Comparison of ENCODE assay signal across 11 mouse cellular contexts in the genomic region with DNA sequence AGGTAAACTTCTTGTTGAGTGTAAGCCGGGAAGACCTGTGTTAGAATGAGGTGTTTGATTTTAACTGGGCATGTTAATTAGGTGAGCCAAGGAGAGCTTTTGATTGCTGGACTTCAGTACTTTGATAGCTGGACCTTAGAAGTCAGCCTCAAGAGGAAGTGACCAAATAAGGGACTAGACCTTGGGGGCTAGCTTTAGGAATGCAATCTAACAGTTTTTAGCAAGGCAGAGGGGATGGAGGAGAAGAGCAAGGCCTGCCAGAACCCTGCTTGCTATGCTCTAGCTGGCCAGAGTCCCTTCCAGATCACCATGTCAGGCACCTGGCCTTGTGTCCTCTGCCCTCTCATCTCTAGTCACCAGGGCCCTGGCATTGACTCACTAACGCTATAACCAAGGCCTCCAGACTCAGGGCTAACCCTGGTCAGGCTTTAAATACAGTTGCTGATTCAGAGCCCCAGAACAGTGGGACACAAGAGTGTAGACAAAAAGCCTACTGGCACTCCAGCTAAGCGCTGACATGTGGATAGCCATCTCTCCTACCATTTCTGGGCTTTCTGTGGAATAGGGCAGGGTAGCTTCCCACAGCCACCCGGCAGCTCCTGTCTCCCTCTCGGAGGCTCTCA. TPM values are rescaled to one million over a fixed set of nuclear protein-coding genes. Genes with fewer than 3 reads are reported as not detected.
DNase-seq lines count a peak whose midpoint lies in the region; ATAC-seq and TF ChIP-seq lines count a peak whose summit lies in the region.
"Had no signal": no experiment of that assay in that cellular context is flagged by ENCODE, and none has a peak within 500 bp of the region (broad histone marks: within the 10 kb centered on the region; RNA-seq: fewer than 3 reads in every experiment).

No protein-coding gene starts in this region.

- peak overlapping the region; percentile 71; the same call in 1 of the 2 replicates for H3K27ac ChIP-seq in heart, embryonic 11.5 days (ENCODE audit: low read depth, low read length)
- peak overlapping the region; percentile 64 for H3K27ac ChIP-seq in lung, postnatal 0 days (ENCODE audit: low read length)
- peak overlapping the region; percentile 67; the same call in 1 of the 2 replicates for H3K27ac ChIP-seq in heart, postnatal 0 days (ENCODE audit: low read depth)
- H3K27ac ChIP-seq in stomach, embryonic 16.5 days (ENCODE audit: low read length): peak overlapping the region; percentile 73; the same call in 1 of the 2 replicates
- H3K27ac ChIP-seq: macrophage had no signal

- no peak for TF ChIP-seq CTCF in lung, postnatal 0 days (IDR thresholded peaks at IDR 0.05)
- TF ChIP-seq CTCF in heart, postnatal 0 days (IDR thresholded peaks at IDR 0.05; ENCODE audit: low read depth): no peak

- WGBS in heart, embryonic 11.5 days (ENCODE audit: insufficient replicate concordance): 74% methylated on average over 5 of the region's 5 CpGs
- WGBS in lung, postnatal 0 days: 72% methylated on average over 5 of the region's 5 CpGs
- WGBS in heart, postnatal 0 days: 75% methylated on average over 5 of the region's 5 CpGs
- 83% methylated on average over 5 of the region's 5 CpGs for WGBS in stomach, embryonic 16.5 days

- no peak overlapping the region for H3K4me2 ChIP-seq in heart, embryonic 11.5 days
- no peak overlapping the region for H3K4me2 ChIP-seq in lung, postnatal 0 days (replicated peaks; ENCODE audit: low read depth, low read length)
- no peak overlapping the region for H3K4me2 ChIP-seq in heart, postnatal 0 days (ENCODE audit: low read depth, low read length)
- H3K4me2 ChIP-seq in stomach, embryonic 16.5 days (ENCODE audit: low read depth, low read length): no peak overlapping the region
- H3K4me2 ChIP-seq: stomach, embryonic 15.5 days had no signal

- no peaks in the 10 kb centered on the region for H3K36me3 ChIP-seq in heart, embryonic 11.5 days (ENCODE audit: control insufficient read depth, insufficient read depth, low read length)
- H3K36me3 ChIP-seq in lung, postnatal 0 days (ENCODE audit: insufficient read depth, low read length): no peaks in the 10 kb centered on the region
- no peaks in the 10 kb centered on the region for H3K36me3 ChIP-seq in heart, postnatal 0 days (replicated peaks; ENCODE audit: control insufficient read depth, insufficient read depth, low read length)
- H3K36me3 ChIP-seq in stomach, embryonic 16.5 days (ENCODE audit: control insufficient read depth, insufficient read depth, low read length): no peaks in the 10 kb centered on the region
- H3K36me3 ChIP-seq: stomach, embryonic 15.5 days had no signal

- no peak for ATAC-seq in heart, embryonic 11.5 days (replicated peaks; ENCODE audit: insufficient number of reproducible peaks, low FRiP score, low TSS enrichment)
- no peak for ATAC-seq in lung, postnatal 0 days
- no peak for ATAC-seq in heart, postnatal 0 days (ENCODE audit: insufficient read depth, low read depth)
- no peak for ATAC-seq in stomach, embryonic 16.5 days (ENCODE audit: insufficient read depth, low FRiP score)

- no peaks in the 10 kb centered on the region for H3K27me3 ChIP-seq in heart, embryonic 11.5 days (ENCODE audit: control insufficient read depth, insufficient read depth, low read length)
- H3K27me3 ChIP-seq in lung, postnatal 0 days (replicated peaks; ENCODE audit: insufficient read depth, low read length): no peaks in the 10 kb centered on the region
- no peaks in the 10 kb centered on the region for H3K27me3 ChIP-seq in heart, postnatal 0 days (ENCODE audit: control insufficient read depth, insufficient read depth, low read length)
- H3K27me3 ChIP-seq in stomach, embryonic 16.5 days (ENCODE audit: control insufficient read depth, insufficient read depth, low read length): no peaks in the 10 kb centered on the region
- H3K27me3 ChIP-seq: stomach, embryonic 15.5 days had no signal

- H3K4me3 ChIP-seq in heart, embryonic 11.5 days (ENCODE audit: low read depth, low read length): no peak overlapping the region
- H3K4me3 ChIP-seq in lung, postnatal 0 days (ENCODE audit: low read depth, low read length): no peak overlapping the region
- H3K4me3 ChIP-seq in heart, postnatal 0 days (ENCODE audit: low read depth, low read length): no peak overlapping the region
- no peak overlapping the region for H3K4me3 ChIP-seq in stomach, embryonic 16.5 days (replicated peaks; ENCODE audit: low read length)
- H3K4me3 ChIP-seq: stomach, embryonic 15.5 days had no signal

- H3K9ac ChIP-seq in heart, embryonic 11.5 days (ENCODE audit: low read depth, low read length): no peak overlapping the region
- H3K9ac ChIP-seq in lung, postnatal 0 days (replicated peaks; ENCODE audit: low read depth): no peak overlapping the region
- no peak overlapping the region for H3K9ac ChIP-seq in heart, postnatal 0 days (replicated peaks; ENCODE audit: low read depth, low read length)
- H3K9ac ChIP-seq in stomach, embryonic 16.5 days (ENCODE audit: low read length): no peak overlapping the region
- H3K9ac ChIP-seq: stomach, embryonic 15.5 days had no signal

- H3K9me3 ChIP-seq in heart, embryonic 11.5 days (replicated peaks; ENCODE audit: control insufficient read depth, low read length): no peaks in the 10 kb centered on the region
- no peaks in the 10 kb centered on the region for H3K9me3 ChIP-seq in lung, postnatal 0 days (ENCODE audit: low read length)
- H3K9me3 ChIP-seq in heart, postnatal 0 days (replicated peaks; ENCODE audit: control insufficient read depth, low read length): no peaks in the 10 kb centered on the region
- H3K9me3 ChIP-seq in stomach, embryonic 16.5 days (replicated peaks; ENCODE audit: control insufficient read depth, low read length): no peaks in the 10 kb centered on the region
- H3K9me3 ChIP-seq: stomach, embryonic 15.5 days had no signal

- no peak for TF ChIP-seq EP300 in lung, postnatal 0 days (IDR thresholded peaks at IDR 0.05)
- no peak for TF ChIP-seq EP300 in heart, postnatal 0 days (IDR thresholded peaks at IDR 0.05; ENCODE audit: low read depth)

- DNase-seq in heart, adult 8-10 months (ENCODE audit: low spot score): no peak
- DNase-seq in lung, postnatal 0 days (ENCODE audit: low spot score): no peak
- DNase-seq in lung, postnatal 14 days: no peak
- no peak for DNase-seq in heart, postnatal 0 days (ENCODE audit: low spot score)
- no peak for DNase-seq in right cerebral cortex, adult 18-20 months
- no peak for DNase-seq in right cerebral cortex, postnatal 36 days (ENCODE audit: low spot score in 2 of 2)

- H3K4me1 ChIP-seq in heart, embryonic 11.5 days (ENCODE audit: control insufficient read depth, insufficient read depth, low read length): peaks cover 15% of the 10 kb centered on the region
- peaks cover 8% of the 10 kb centered on the region; the same call in 1 of the 2 replicates for H3K4me1 ChIP-seq in lung, postnatal 0 days (ENCODE audit: insufficient read depth, low read depth, low read length)
- H3K4me1 ChIP-seq in heart, postnatal 0 days (ENCODE audit: control insufficient read depth, insufficient read depth): peaks cover 18% of the 10 kb centered on the region
- peaks cover 15% of the 10 kb centered on the region; the same call in 1 of the 2 replicates for H3K4me1 ChIP-seq in stomach, embryonic 16.5 days (ENCODE audit: control insufficient read depth, insufficient read depth, low read length)

RNA-seq across cellular contexts. Expression of gene Hs1bp3, which starts 45.2 kb away (rescaled TPM):
- 9.8 and 12.7 TPM in 2 replicates for polyA plus RNA-seq in heart, embryonic 11.5 days (2014; fragmentation: Nextera tagmentation; extraction: Ambion mirVana)
- total RNA-seq in heart, adult 8-10 months (2022): 10 to 100 TPM; 13.9 to 20.3 (median 17.1) TPM
- 8.6 and 8.7 TPM in 2 replicates for polyA plus RNA-seq in lung, postnatal 0 days (2015; fragmentation: Nextera tagmentation; extraction: Ambion mirVana)
- total RNA-seq in heart, postnatal 0 days (2014; rRNA removed; ENCODE audit: low replicate concordance): 9.5 and 11.7 TPM in 2 replicates
- polyA plus RNA-seq in heart, postnatal 0 days (2015; fragmentation: Nextera tagmentation; extraction: Ambion mirVana): 9.7 TPM in 2 replicates
- 15.7 and 16.5 TPM in 2 replicates for polyA plus RNA-seq in stomach, embryonic 16.5 days (2015; fragmentation: Nextera tagmentation; extraction: Ambion mirVana)

RNA-seq across cellular contexts. Expression of gene Gdf7, which starts 56.7 kb away (rescaled TPM):
- 0.14 TPM in 1 of 2 replicates, not detected in the other for polyA plus RNA-seq in heart, embryonic 11.5 days (2014; fragmentation: Nextera tagmentation; extraction: Ambion mirVana)
- under 1 TPM; 0.37 to 0.78 (median 0.38) TPM for total RNA-seq in heart, adult 8-10 months (2022)
- polyA plus RNA-seq in lung, postnatal 0 days (2015; fragmentation: Nextera tagmentation; extraction: Ambion mirVana): not detected in 2 replicates
- not detected in 2 replicates for total RNA-seq in heart, postnatal 0 days (2014; rRNA removed; ENCODE audit: low replicate concordance)
- polyA plus RNA-seq in heart, postnatal 0 days (2015; fragmentation: Nextera tagmentation; extraction: Ambion mirVana): not detected in 2 replicates
- polyA plus RNA-seq in stomach, embryonic 16.5 days (2015; fragmentation: Nextera tagmentation; extraction: Ambion mirVana): 0.09 TPM in 1 of 2 replicates, not detected in the other
- total RNA-seq: common myeloid progenitor, adult 5-6 weeks had no signal
- polyA plus RNA-seq: macrophage; stomach, embryonic 15.5 days had no signal
